In genomic region chr15:82081161-82081560, GRCm38 (mm10) we compare ENCODE assay signal across 9 mouse cellular contexts. TPM values are rescaled to one million over a fixed set of nuclear protein-coding genes. Genes with fewer than 3 reads are reported as not detected.
DNase-seq lines count a peak whose midpoint lies in the region; ATAC-seq and TF ChIP-seq lines count a peak whose summit lies in the region.
"Had no signal": no experiment of that assay in that cellular context is flagged by ENCODE, and none has a peak within 500 bp of the region (broad histone marks: within the 10 kb centered on the region; RNA-seq: fewer than 3 reads in every experiment).

No protein-coding gene starts in this region.

- 29% methylated on average over 7 of the region's 7 CpGs for WGBS in midbrain, embryonic 11.5 days
- WGBS in midbrain, embryonic 16.5 days: 25% methylated on average over 7 of the region's 7 CpGs
- WGBS in cerebellum, adult 2 months: 11% methylated on average over 7 of the region's 7 CpGs

- no peaks in the 10 kb centered on the region for H3K4me1 ChIP-seq in midbrain, embryonic 11.5 days (ENCODE audit: control insufficient read depth, insufficient read depth, low read length)
- no peaks in the 10 kb centered on the region for H3K4me1 ChIP-seq in midbrain, embryonic 16.5 days (ENCODE audit: control insufficient read depth, insufficient read depth, low read length)
- H3K4me1 ChIP-seq in cerebellum, adult 2 months (ENCODE audit: control insufficient read depth, insufficient read depth, low read length): peaks cover 10% of the 10 kb centered on the region
- H3K4me1 ChIP-seq: embryonic facial prominence, embryonic 15.5 days; liver, embryonic 15.5 days had no signal

- no peak overlapping the region for H3K9ac ChIP-seq in midbrain, embryonic 11.5 days (ENCODE audit: low read length)
- H3K9ac ChIP-seq in midbrain, embryonic 16.5 days (ENCODE audit: low read depth, low read length): no peak overlapping the region
- H3K9ac ChIP-seq: embryonic facial prominence, embryonic 15.5 days; liver, embryonic 15.5 days had no signal

- peak; percentile 62 for ATAC-seq in midbrain, embryonic 11.5 days (ENCODE audit: low FRiP score)
- no peak for ATAC-seq in midbrain, embryonic 16.5 days
- 0 out of 2 replicates have a peak, but pooled peaks have one; percentile 56 for ATAC-seq in monocyte, adult 5-6 weeks (replicated peaks; ENCODE audit: insufficient number of reproducible peaks, low FRiP score, low TSS enrichment, poor library complexity, severe bottlenecking)

- no peaks in the 10 kb centered on the region for H3K9me3 ChIP-seq in midbrain, embryonic 11.5 days (ENCODE audit: control insufficient read depth, low read length)
- no peaks in the 10 kb centered on the region for H3K9me3 ChIP-seq in midbrain, embryonic 16.5 days (replicated peaks; ENCODE audit: control insufficient read depth, low read length, poor library complexity, severe bottlenecking)
- H3K9me3 ChIP-seq: embryonic facial prominence, embryonic 15.5 days; liver, embryonic 15.5 days had no signal

- TF ChIP-seq CTCF in cerebellum, adult 2 months (IDR thresholded peaks at IDR 0.05; ENCODE audit: borderline replicate concordance, insufficient read depth, low read depth, low read length): peak; percentile 95

- H3K4me2 ChIP-seq in midbrain, embryonic 11.5 days: no peak overlapping the region
- no peak overlapping the region for H3K4me2 ChIP-seq in midbrain, embryonic 16.5 days (ENCODE audit: low read length)
- H3K4me2 ChIP-seq: embryonic facial prominence, embryonic 15.5 days; liver, embryonic 15.5 days had no signal

- peak; percentile 79 for DNase-seq in midbrain, embryonic 11.5 days (ENCODE audit: low spot score, missing footprints)
- peak; percentile 84 to 85 for DNase-seq in cerebellum, adult 2 months
- peak; percentile 24 to 25 for DNase-seq in frontal cortex, postnatal 10 days (ENCODE audit: low spot score in 2 of 2)
- DNase-seq in layer of hippocampus, postnatal 14 days (ENCODE audit: low spot score in 2 of 2): peak; percentile 47 to 59
- peak; percentile 58 for DNase-seq in thymus, postnatal 25 days

- H3K4me3 ChIP-seq in midbrain, embryonic 11.5 days (ENCODE audit: low read depth, low read length): no peak overlapping the region
- H3K4me3 ChIP-seq in midbrain, embryonic 16.5 days (ENCODE audit: low read depth, low read length): no peak overlapping the region
- no peak overlapping the region for H3K4me3 ChIP-seq in cerebellum, adult 2 months (replicated peaks; ENCODE audit: insufficient read depth, low read depth, low read length)
- H3K4me3 ChIP-seq: embryonic facial prominence, embryonic 15.5 days; liver, embryonic 15.5 days had no signal

- no peak for TF ChIP-seq POLR2A in cerebellum, adult 2 months (IDR thresholded peaks at IDR 0.05; ENCODE audit: borderline replicate concordance, insufficient read depth, low read length)

- H3K27me3 ChIP-seq in midbrain, embryonic 11.5 days (ENCODE audit: control insufficient read depth, insufficient read depth, low read length): no peaks in the 10 kb centered on the region
- H3K27me3 ChIP-seq in midbrain, embryonic 16.5 days (ENCODE audit: control insufficient read depth, insufficient read depth, low read depth, low read length): no peaks in the 10 kb centered on the region
- no peaks in the 10 kb centered on the region for H3K27me3 ChIP-seq in cerebellum, adult 2 months (ENCODE audit: control insufficient read depth, insufficient read depth, low read length)
- H3K27me3 ChIP-seq: embryonic facial prominence, embryonic 15.5 days had no signal

- no peaks in the 10 kb centered on the region for H3K36me3 ChIP-seq in midbrain, embryonic 11.5 days (ENCODE audit: control insufficient read depth, insufficient read depth, low read length)
- no peaks in the 10 kb centered on the region for H3K36me3 ChIP-seq in midbrain, embryonic 16.5 days (ENCODE audit: control insufficient read depth, insufficient read depth, low read length)
- H3K36me3 ChIP-seq: embryonic facial prominence, embryonic 15.5 days; liver, embryonic 15.5 days had no signal

- H3K27ac ChIP-seq in midbrain, embryonic 11.5 days (ENCODE audit: low read depth, low read length): no peak overlapping the region
- no peak overlapping the region for H3K27ac ChIP-seq in midbrain, embryonic 16.5 days (ENCODE audit: low read length)
- no peak overlapping the region for H3K27ac ChIP-seq in cerebellum, adult 2 months (ENCODE audit: insufficient read depth, low read length)
- H3K27ac ChIP-seq: embryonic facial prominence, embryonic 15.5 days; liver, embryonic 15.5 days had no signal

RNA-seq across cellular contexts. Expression of gene Mei1, which starts 11.4 kb away (rescaled TPM):
- polyA plus RNA-seq in midbrain, embryonic 11.5 days (2014; fragmentation: Nextera tagmentation; extraction: Ambion mirVana): 0.04 TPM in 1 of 2 replicates, not detected in the other
- 0.05 TPM in 1 of 2 replicates, not detected in the other for polyA plus RNA-seq in midbrain, embryonic 16.5 days (2015; fragmentation: Nextera tagmentation; extraction: Ambion mirVana)
- 0.06 and 0.13 TPM in 2 replicates for polyA plus RNA-seq in cerebellum, adult 2 months (2012; rRNA removed)
- under 1 TPM; 0.18 to 0.31 TPM for total RNA-seq in layer of hippocampus, postnatal 14 days (2021)
- not detected in 3 replicates for total RNA-seq in monocyte, adult 5-6 weeks (2017)
- polyA plus RNA-seq: liver, embryonic 15.5 days had no signal

RNA-seq across cellular contexts. Expression of gene 4930407I10Rik, which starts 22.2 kb away (rescaled TPM):
- not detected in 2 replicates for polyA plus RNA-seq in midbrain, embryonic 11.5 days (2014; fragmentation: Nextera tagmentation; extraction: Ambion mirVana)
- polyA plus RNA-seq in midbrain, embryonic 16.5 days (2015; fragmentation: Nextera tagmentation; extraction: Ambion mirVana): not detected in 2 replicates
- not detected in 2 replicates for polyA plus RNA-seq in cerebellum, adult 2 months (2012; rRNA removed)
- not detected for total RNA-seq in layer of hippocampus, postnatal 14 days (2021)
- not detected in 3 replicates for total RNA-seq in monocyte, adult 5-6 weeks (2017)
- polyA plus RNA-seq: embryonic facial prominence, embryonic 15.5 days; liver, embryonic 15.5 days had no signal

RNA-seq across cellular contexts. Expression of gene Snu13, which starts 33.8 kb away (rescaled TPM):
- polyA plus RNA-seq in midbrain, embryonic 11.5 days (2014; fragmentation: Nextera tagmentation; extraction: Ambion mirVana): 275 and 283 TPM in 2 replicates
- 217 and 249 TPM in 2 replicates for polyA plus RNA-seq in midbrain, embryonic 16.5 days (2015; fragmentation: Nextera tagmentation; extraction: Ambion mirVana)
- polyA plus RNA-seq in cerebellum, adult 2 months (2012; rRNA removed): 114 and 124 TPM in 2 replicates
- 10 to 100 TPM; 93.0 to 98.4 TPM for total RNA-seq in layer of hippocampus, postnatal 14 days (2021)
- total RNA-seq in monocyte, adult 5-6 weeks (2017): 111 to 112 TPM (median 112 TPM) in 3 replicates

RNA-seq across cellular contexts. Expression of gene Ccdc134, which starts 46.6 kb away (rescaled TPM):
- polyA plus RNA-seq in midbrain, embryonic 11.5 days (2014; fragmentation: Nextera tagmentation; extraction: Ambion mirVana): 17.2 and 18.5 TPM in 2 replicates
- 10.5 and 11.3 TPM in 2 replicates for polyA plus RNA-seq in midbrain, embryonic 16.5 days (2015; fragmentation: Nextera tagmentation; extraction: Ambion mirVana)
- polyA plus RNA-seq in cerebellum, adult 2 months (2012; rRNA removed): 15.4 and 15.5 TPM in 2 replicates
- 10 to 100 TPM; 12.7 to 16.2 TPM for total RNA-seq in layer of hippocampus, postnatal 14 days (2021)
- total RNA-seq in monocyte, adult 5-6 weeks (2017): 28.6 to 54.3 TPM (median 43.2 TPM) in 3 replicates

RNA-seq across cellular contexts. Expression of gene Desi1, which starts 47.5 kb away (rescaled TPM):
- polyA plus RNA-seq in midbrain, embryonic 11.5 days (2014; fragmentation: Nextera tagmentation; extraction: Ambion mirVana): 33.7 and 37.8 TPM in 2 replicates
- polyA plus RNA-seq in midbrain, embryonic 16.5 days (2015; fragmentation: Nextera tagmentation; extraction: Ambion mirVana): 46.4 and 47.2 TPM in 2 replicates
- 142 and 156 TPM in 2 replicates for polyA plus RNA-seq in cerebellum, adult 2 months (2012; rRNA removed)
- total RNA-seq in layer of hippocampus, postnatal 14 days (2021): 100 to 1,000 TPM; 115 to 119 TPM
- total RNA-seq in monocyte, adult 5-6 weeks (2017): 3.2 to 7.3 TPM (median 4.8 TPM) in 3 replicates

Comparison
In these comparisons a context has a peak if more than half of its experiments do, and no peak if none do; other contexts are left out.
1. DNase-seq: peak in every context shown above with its lines; median percentile 84 in cerebellum, adult 2 months; 79 in midbrain, embryonic 11.5 days; 58 in thymus, postnatal 25 days; 53 in layer of hippocampus, postnatal 14 days; 24 in frontal cortex, postnatal 10 days.